Mouse (Mus musculus) forebrain, embryonic 10.5 days (tissue): ENCODE measurements around the gene Trim80. TPM values are rescaled to one million over a fixed set of nuclear protein-coding genes. Genes with fewer than 3 reads are reported as not detected.
A peak's percentile ranks its signal among the peaks of the same experiment; 100 is the strongest.
"Not testable (repeated sequence)": the region's sequence is repeated elsewhere in the genome, so short reads cannot be mapped to it uniquely, and the experiment has no call there.

Experiments used
- DNase-seq: peaks from one replicate; pipeline ENCODE4 v3.0.0-alpha.2; 2017; ENCODE audit warnings: low spot score; ENCODE audit errors: extremely low spot score
- H3K27ac ChIP-seq: fragments of 300-500 bp; sonication (generic); 2 replicates; pipeline ENCODE4 v1.5.1; 2016; ENCODE audit warnings: mild to moderate bottlenecking
- H3K27me3 ChIP-seq: fragments of 300-500 bp; sonication (generic); 2 replicates; pipeline ENCODE4 v1.6.1; 2016; ENCODE audit warnings: mild to moderate bottlenecking; ENCODE audit not compliant: poor library complexity, severe bottlenecking
- H3K36me3 ChIP-seq: fragments of 300-500 bp; sonication (generic); replicated peaks from 2 replicates; pipeline ENCODE4 v1.6.1; 2016; ENCODE audit warnings: mild to moderate bottlenecking, moderate library complexity
- H3K4me1 ChIP-seq: fragments of 300-500 bp; sonication (generic); 2 replicates; pipeline ENCODE4 v1.6.1; 2016
- H3K4me3 ChIP-seq: fragments of 300-500 bp; sonication (generic); 2 replicates; pipeline ENCODE4 v1.5.1; 2016; ENCODE audit warnings: mild to moderate bottlenecking, moderate library complexity
- H3K9me3 ChIP-seq: fragments of 300-500 bp; sonication (generic); 2 replicates; pipeline ENCODE4 v1.6.1; 2016; ENCODE audit warnings: mild to moderate bottlenecking, moderate library complexity
- WGBS: fragments of 180-500 bp; shearing (Covaris S2); methylation state at CpG from one replicate; pipeline ENCODE4 v1.1.7; 2016; 5-methylcytosine and 5-hydroxymethylcytosine counted together
- microRNA-seq: library from miRNA; unstranded; fragments of <30 nt; microRNA quantifications from one replicate; pipeline ENCODE4, GENCODE M21; 2017
- polyA plus RNA-seq: library from polyadenylated mRNA; unstranded; fragments of >200 nt; fragmentation: Nextera tagmentation; extraction: Ambion mirVana; gene quantifications from 2 replicates; pipeline ENCODE4 v1.2.1, GENCODE M21; 2016

Trim80 gene
- polyA plus RNA-seq, 1 experiment from 2014 or later = 0.19 TPM

DNA sequence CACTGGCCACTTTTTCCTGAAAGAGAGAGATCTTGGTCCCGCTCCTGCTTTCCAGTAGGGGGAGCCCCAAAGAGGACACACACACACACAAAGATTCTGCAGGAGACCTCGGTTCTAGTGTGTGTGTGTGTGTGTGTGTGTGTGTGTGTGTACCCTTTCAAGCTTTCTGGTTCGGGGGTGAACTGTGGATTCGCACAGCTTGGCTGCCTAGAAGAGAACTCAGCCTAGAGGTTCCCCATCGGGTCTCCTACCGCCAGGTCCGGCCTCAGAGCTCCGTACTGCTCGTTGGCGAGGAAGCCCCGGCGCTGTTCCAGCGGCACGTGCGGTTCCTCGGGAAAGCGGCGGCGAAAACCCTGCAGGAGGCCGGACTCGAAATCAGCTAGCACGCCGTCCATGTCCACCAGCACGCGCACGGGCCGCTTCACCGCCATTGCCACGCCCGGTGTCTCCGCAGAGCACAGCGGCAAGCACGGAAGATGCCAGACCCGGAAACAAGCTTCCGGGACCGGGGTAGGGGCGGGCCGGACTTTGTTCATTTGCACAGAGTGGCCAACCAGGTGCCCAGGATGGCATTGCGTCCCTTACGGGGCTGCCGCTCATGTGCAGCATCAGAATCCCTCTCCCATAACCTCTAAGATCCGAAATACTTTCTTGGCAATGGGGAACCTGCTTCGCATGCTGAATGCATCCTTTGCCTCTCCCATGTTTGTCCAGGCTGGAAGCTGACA, 51.2 kb downstream of the Trim80 start, which contains the start of gene Nt5c:
TSS of gene Nt5c (minus strand) at position 507 of the 728 bp plus-strand sequence.
- H3K4me1 ChIP-seq = peaks cover 29% of the 10 kb centered on the region
- peak within 1 kb of the TSS; percentile 88 for H3K27ac ChIP-seq
- under 1% methylated on average over 43 of the region's 43 CpGs for WGBS
- no peaks in the 10 kb centered on the region for H3K9me3 ChIP-seq
- peak within 1 kb of the TSS; percentile 78 for H3K4me3 ChIP-seq
- peaks cover 8% of the 10 kb centered on the region for H3K27me3 ChIP-seq
- peaks cover 25% of the 10 kb centered on the region for H3K36me3 ChIP-seq
- peak; percentile 83 for DNase-seq

DNA sequence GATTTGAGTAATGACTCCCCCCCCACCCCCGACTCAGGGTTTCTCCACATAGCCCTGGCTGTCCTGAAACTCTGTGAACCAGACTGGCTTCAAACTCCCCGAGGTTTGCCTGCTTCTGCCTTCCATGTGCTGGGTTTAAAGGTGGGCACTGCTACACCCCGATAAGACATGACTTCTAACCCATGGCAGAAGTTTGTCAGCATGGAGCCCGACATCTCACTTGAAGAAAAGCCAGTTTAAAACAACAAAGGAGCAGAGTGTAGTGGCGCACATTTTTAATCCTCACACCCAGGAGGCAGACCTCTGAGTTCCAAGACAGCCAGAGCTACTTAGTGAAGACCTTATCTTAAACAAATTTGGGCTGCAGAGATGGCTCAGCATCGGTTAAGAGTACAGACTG, 52.0 kb downstream of the Trim80 start:
- no peak for DNase-seq
- H3K9me3 ChIP-seq = no peaks in the 10 kb centered on the region
- H3K36me3 ChIP-seq = peaks cover 34% of the 10 kb centered on the region
- 47% methylated on average over 6 of the region's 6 CpGs for WGBS
- H3K4me3 ChIP-seq = peak overlapping the region; percentile 78
- H3K27me3 ChIP-seq = peaks cover 8% of the 10 kb centered on the region
- no peak overlapping the region for H3K27ac ChIP-seq
- peaks cover 27% of the 10 kb centered on the region for H3K4me1 ChIP-seq

DNA sequence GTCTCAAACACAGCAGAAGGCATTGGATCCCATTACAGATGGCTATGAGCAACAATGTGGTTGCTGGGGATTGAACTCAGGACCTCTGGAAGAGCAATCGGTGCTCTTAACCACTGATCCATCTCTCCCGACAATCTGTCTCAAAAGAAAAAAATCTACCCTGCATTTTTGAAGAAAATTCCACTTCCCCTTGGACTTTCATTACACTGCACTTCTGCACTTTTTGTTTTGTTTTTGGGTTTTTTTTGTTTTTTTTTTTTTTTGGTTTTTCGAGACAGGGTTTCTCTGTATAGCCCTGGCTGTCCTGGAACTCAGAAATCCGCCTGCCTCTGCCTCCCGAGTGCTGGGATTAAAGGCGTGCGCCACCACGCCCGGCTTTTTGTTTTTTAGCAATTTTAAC, 56.2 kb downstream of the Trim80 start:
- 91% methylated on average over 9 of the region's 9 CpGs for WGBS
- Histone ChIP-seq H3K36me3 (peaks cover 53% of the 10 kb centered on the region), H3K4me1 (peaks cover 11% of the 10 kb centered on the region)
- not testable (repeated sequence) for DNase-seq, H3K27me3 ChIP-seq, H3K4me3 ChIP-seq, H3K27ac ChIP-seq, H3K9me3 ChIP-seq

Small RNA genes lying within 50 kb of the gene (microRNA-seq; reads per million reads assigned to microRNA genes)
- gene Mir3968 = not detected

Other genes with a start within 250 kb of the Trim80 start
- not detected in 2 replicates for gene Grin2c, start 173.3 kb upstream of the Trim80 start, polyA plus RNA-seq
- gene Fdxr, start 163.5 kb upstream of the Trim80 start, polyA plus RNA-seq = 16.3 and 17.5 TPM in 2 replicates
- gene Fads6, start 142.9 kb upstream of the Trim80 start, polyA plus RNA-seq = 0.45 and 0.49 TPM in 2 replicates
- gene Otop2, start 133.4 kb upstream of the Trim80 start, polyA plus RNA-seq = 0.12 TPM in 1 of 2 replicates, not detected in the other
- 0.05 TPM in 1 of 2 replicates, not detected in the other for gene Ush1g, start 118.5 kb upstream of the Trim80 start, polyA plus RNA-seq
- not detected in 2 replicates for gene Otop3, start 105.8 kb upstream of the Trim80 start, polyA plus RNA-seq
- 16.2 and 18.2 TPM in 2 replicates for gene Hid1, start 72.8 kb upstream of the Trim80 start, polyA plus RNA-seq
- gene Cdr2l, start 58.6 kb upstream of the Trim80 start, polyA plus RNA-seq = 21.1 and 21.8 TPM in 2 replicates
- gene Mrpl58, start 36.8 kb upstream of the Trim80 start, polyA plus RNA-seq = 275 and 277 TPM in 2 replicates
- 877 and 886 TPM in 2 replicates for gene Atp5h, start 20.6 kb upstream of the Trim80 start, polyA plus RNA-seq
- gene Kctd2, start 20.4 kb upstream of the Trim80 start, polyA plus RNA-seq = 8.9 and 10.3 TPM in 2 replicates
- gene Slc16a5, start 21.9 kb downstream of the Trim80 start, polyA plus RNA-seq = 0.19 and 0.20 TPM in 2 replicates
- 8.1 and 8.2 TPM in 2 replicates for gene Armc7, start 35.1 kb downstream of the Trim80 start, polyA plus RNA-seq
- 93.2 and 94.5 TPM in 2 replicates for gene Nt5c, start 51.3 kb downstream of the Trim80 start, polyA plus RNA-seq
- 719 and 771 TPM in 2 replicates for gene Jpt1, start 73.8 kb downstream of the Trim80 start, polyA plus RNA-seq
- 1,497 and 1,498 TPM in 2 replicates for gene Sumo2, start 95.7 kb downstream of the Trim80 start, polyA plus RNA-seq
- gene Nup85, start 123.9 kb downstream of the Trim80 start, polyA plus RNA-seq = 281 and 299 TPM in 2 replicates
- 106 TPM in 2 replicates for gene Mrps7, start 163.4 kb downstream of the Trim80 start, polyA plus RNA-seq
- 29.6 and 35.0 TPM in 2 replicates for gene Gga3, start 163.5 kb downstream of the Trim80 start, polyA plus RNA-seq
- gene Mif4gd, start 172.4 kb downstream of the Trim80 start, polyA plus RNA-seq = 20.3 and 23.8 TPM in 2 replicates
- 25.6 and 26.2 TPM in 2 replicates for gene Slc25a19, start 187.8 kb downstream of the Trim80 start, polyA plus RNA-seq